Comparison of ENCODE assay signal across 8 mouse cellular contexts in genomic region chr8:119798965-119799264, GRCm38 (mm10). TPM values are rescaled to one million over a fixed set of nuclear protein-coding genes. Genes with fewer than 3 reads are reported as not detected.
A peak's percentile ranks its signal among the peaks of the same experiment; 100 is the strongest.
DNase-seq lines count a peak whose midpoint lies in the region; ATAC-seq and TF ChIP-seq lines count a peak whose summit lies in the region.

No protein-coding gene starts in this region.

- peaks cover 12% of the 10 kb centered on the region for H3K4me1 ChIP-seq in heart, embryonic 13.5 days
- peaks cover 0 to 8% of the 10 kb centered on the region in 2 experiments; a peak in 3 of 4 replicates for H3K4me1 ChIP-seq in MEL (ENCODE audit: control insufficient read depth in 1 of 2, insufficient read depth in 2 of 2, low read length in 2 of 2)
- peaks cover 6% of the 10 kb centered on the region for H3K4me1 ChIP-seq in heart, embryonic 16.5 days (ENCODE audit: control insufficient read depth, insufficient read depth, low read length)
- H3K4me1 ChIP-seq in liver, embryonic 15.5 days (replicated peaks) = peaks cover 8% of the 10 kb centered on the region

- TF ChIP-seq POLR2A in MEL (IDR thresholded peaks at IDR 0.05; ENCODE audit: control insufficient read depth in 1 of 2, insufficient read depth in 1 of 2, low read depth in 1 of 2, low read length in 2 of 2, poor library complexity in 1 of 2) = no peak

- no peak for DNase-seq in heart, adult 11 months
- no peak for DNase-seq in MEL (ENCODE audit: low read depth, low spot score)
- no peak for DNase-seq in urinary bladder, postnatal 25 days (ENCODE audit: low spot score)
- DNase-seq in retina, postnatal 1 day = no peak
- DNase-seq in thymus, postnatal 4 days = no peak

- H3K4me3 ChIP-seq in heart, embryonic 13.5 days = no peak overlapping the region
- peak overlapping the region; percentile 63 to 64 for H3K4me3 ChIP-seq in MEL (ENCODE audit: control insufficient read depth in 1 of 2, insufficient read depth in 1 of 2, low read depth in 2 of 2, low read length in 2 of 2)
- no peak overlapping the region for H3K4me3 ChIP-seq in heart, embryonic 16.5 days (ENCODE audit: low read length)
- H3K4me3 ChIP-seq in liver, embryonic 15.5 days (replicated peaks) = no peak overlapping the region

- peak overlapping the region; percentile 41; the same call in 1 of the 2 replicates for H3K9ac ChIP-seq in heart, embryonic 13.5 days
- H3K9ac ChIP-seq in MEL (ENCODE audit: control insufficient read depth, low read depth, low read length, poor library complexity, severe bottlenecking) = peak overlapping the region; percentile 21; the same call in 1 of the 2 replicates
- H3K9ac ChIP-seq in heart, embryonic 16.5 days (ENCODE audit: low read length) = no peak overlapping the region
- no peak overlapping the region for H3K9ac ChIP-seq in liver, embryonic 15.5 days

- no peak for ATAC-seq in heart, embryonic 13.5 days (ENCODE audit: extremely low read depth, insufficient number of reproducible peaks, low FRiP score, low TSS enrichment)
- ATAC-seq in heart, embryonic 16.5 days (replicated peaks; ENCODE audit: extremely low read depth, insufficient read depth, low FRiP score) = no peak
- ATAC-seq in liver, embryonic 15.5 days (ENCODE audit: insufficient read depth) = no peak

- no peak for TF ChIP-seq EP300 in MEL (IDR thresholded peaks at IDR 0.05; ENCODE audit: low read depth in 1 of 2, low read length in 2 of 2)

- H3K27me3 ChIP-seq in heart, embryonic 13.5 days (replicated peaks) = no peaks in the 10 kb centered on the region; the same call in 1 of the 2 replicates
- H3K27me3 ChIP-seq in MEL (ENCODE audit: control insufficient read depth in 1 of 2, insufficient read depth in 2 of 2, low read length in 2 of 2) = no peaks in the 10 kb centered on the region
- no peaks in the 10 kb centered on the region for H3K27me3 ChIP-seq in heart, embryonic 16.5 days (ENCODE audit: control insufficient read depth, insufficient read depth, low read length)
- no peaks in the 10 kb centered on the region for H3K27me3 ChIP-seq in liver, embryonic 15.5 days

- WGBS in heart, embryonic 13.5 days = 66% methylated on average over 2 of the region's 2 CpGs
- WGBS in heart, embryonic 16.5 days = 65% methylated on average over 2 of the region's 2 CpGs
- 34% methylated on average over 2 of the region's 2 CpGs for WGBS in liver, embryonic 15.5 days (ENCODE audit: insufficient replicate concordance)

- no peak overlapping the region for H3K27ac ChIP-seq in heart, embryonic 13.5 days (replicated peaks)
- no peak overlapping the region for H3K27ac ChIP-seq in MEL (ENCODE audit: control insufficient read depth, low read depth, low read length)
- no peak overlapping the region for H3K27ac ChIP-seq in heart, embryonic 16.5 days (ENCODE audit: low read length)
- no peak overlapping the region for H3K27ac ChIP-seq in liver, embryonic 15.5 days (replicated peaks)

- no peaks in the 10 kb centered on the region for H3K36me3 ChIP-seq in heart, embryonic 13.5 days
- no peaks in the 10 kb centered on the region for H3K36me3 ChIP-seq in MEL (ENCODE audit: control insufficient read depth in 1 of 2, insufficient read depth in 2 of 2, low read length in 2 of 2)
- H3K36me3 ChIP-seq in heart, embryonic 16.5 days (ENCODE audit: control insufficient read depth, insufficient read depth) = no peaks in the 10 kb centered on the region
- H3K36me3 ChIP-seq in liver, embryonic 15.5 days (replicated peaks) = no peaks in the 10 kb centered on the region

- no peak for TF ChIP-seq RAD21 in MEL (IDR thresholded peaks at IDR 0.05; ENCODE audit: low read depth, low read length)

- peak overlapping the region; percentile 60 for H3K4me2 ChIP-seq in heart, embryonic 13.5 days
- H3K4me2 ChIP-seq in heart, embryonic 16.5 days (ENCODE audit: low read depth, low read length) = peak overlapping the region; percentile 57
- peak overlapping the region; percentile 46 for H3K4me2 ChIP-seq in liver, embryonic 15.5 days

- no peak for TF ChIP-seq CTCF in MEL (IDR thresholded peaks at IDR 0.05 in 2 of 3, conservative IDR thresholded peaks at IDR 0.05 in 1 of 3; ENCODE audit: control insufficient read depth in 1 of 3, insufficient read depth in 1 of 3, low read depth in 2 of 3, low read length in 3 of 3, poor library complexity in 1 of 3, severe bottlenecking in 1 of 3)

- no peaks in the 10 kb centered on the region for H3K9me3 ChIP-seq in heart, embryonic 13.5 days
- no peaks in the 10 kb centered on the region for H3K9me3 ChIP-seq in MEL (replicated peaks; ENCODE audit: insufficient read depth, low read length)
- no peaks in the 10 kb centered on the region for H3K9me3 ChIP-seq in heart, embryonic 16.5 days (replicated peaks; ENCODE audit: control insufficient read depth, low read length)
- no peaks in the 10 kb centered on the region for H3K9me3 ChIP-seq in liver, embryonic 15.5 days (replicated peaks)

- no peaks in the 10 kb centered on the region for H3K79me2 ChIP-seq in MEL (ENCODE audit: control insufficient read depth, insufficient read depth, low read length, poor library complexity)

TF ChIP-seq in MEL, 35 proteins besides CTCF, POLR2A, EP300 and RAD21:
- no peak for TF ChIP-seq CHD1 (IDR thresholded peaks at IDR 0.05; ENCODE audit: low read depth, low read length)
- no peak for TF ChIP-seq POLR2AphosphoS5 (IDR thresholded peaks at IDR 0.05; ENCODE audit: borderline replicate concordance, low read depth, low read length)
- no peak for TF ChIP-seq TAL1 (IDR thresholded peaks at IDR 0.05; ENCODE audit: low read length)
- TF ChIP-seq GABPA (IDR thresholded peaks at IDR 0.05; ENCODE audit: low read depth, low read length) = no peak
- TF ChIP-seq MEF2A (IDR thresholded peaks at IDR 0.05; ENCODE audit: extremely low read depth, insufficient replicate concordance, low read depth, low read length, poor library complexity, severe bottlenecking) = no peak
- no peak for TF ChIP-seq MAX (IDR thresholded peaks at IDR 0.05; ENCODE audit: low read length)
- no peak for TF ChIP-seq CHD2 (IDR thresholded peaks at IDR 0.05; ENCODE audit: low read length)
- no peak for TF ChIP-seq RCOR1 (IDR thresholded peaks at IDR 0.05; ENCODE audit: low read depth, low read length)
- TF ChIP-seq MXI1 (IDR thresholded peaks at IDR 0.05; ENCODE audit: low read depth, low read length) = no peak
- TF ChIP-seq BHLHE40 (IDR thresholded peaks at IDR 0.05; ENCODE audit: borderline replicate concordance, low read depth, low read length) = no peak

RNA-seq across cellular contexts. Expression of gene Tldc1, which starts 20.7 kb away (rescaled TPM):
- polyA plus RNA-seq in heart, embryonic 13.5 days (2015; fragmentation: Nextera tagmentation; extraction: Ambion mirVana) = 14.3 and 14.6 TPM in 2 replicates
- total RNA-seq in MEL (2012; rRNA removed) = 13.4 and 16.4 TPM in 2 replicates
- polyA plus RNA-seq in MEL (2012; ENCODE audit: insufficient read depth in 1 of 2, insufficient read length in 2 of 2, low read depth in 1 of 2, low replicate concordance in 2 of 2, missing spikeins in 1 of 2) = 10 to 100 TPM in 1 of 2 experiments, not detected in 1; 16.1 TPM
- polyA plus RNA-seq in heart, embryonic 16.5 days (2015; fragmentation: Nextera tagmentation; extraction: Ambion mirVana) = 12.5 and 15.0 TPM in 2 replicates
- polyA plus RNA-seq in liver, embryonic 15.5 days (2015; fragmentation: Nextera tagmentation; extraction: Ambion mirVana) = 4.1 and 4.6 TPM in 2 replicates

RNA-seq across cellular contexts. Expression of gene Cotl1, which starts 41.4 kb away (rescaled TPM):
- 40.2 and 51.4 TPM in 2 replicates for polyA plus RNA-seq in heart, embryonic 13.5 days (2015; fragmentation: Nextera tagmentation; extraction: Ambion mirVana)
- 60.5 and 70.3 TPM in 2 replicates for total RNA-seq in MEL (2012; rRNA removed)
- 100 to 1,000 TPM in 1 of 2 experiments, not detected in 1; 114 TPM for polyA plus RNA-seq in MEL (2012; ENCODE audit: insufficient read depth in 1 of 2, insufficient read length in 2 of 2, low read depth in 1 of 2, low replicate concordance in 2 of 2, missing spikeins in 1 of 2)
- polyA plus RNA-seq in heart, embryonic 16.5 days (2015; fragmentation: Nextera tagmentation; extraction: Ambion mirVana) = 34.3 and 56.1 TPM in 2 replicates
- 31.9 and 33.3 TPM in 2 replicates for polyA plus RNA-seq in liver, embryonic 15.5 days (2015; fragmentation: Nextera tagmentation; extraction: Ambion mirVana)

Comparison
In these comparisons a context has a peak if more than half of its experiments do, and no peak if none do; other contexts are left out.
1. H3K9ac ChIP-seq: peak in heart, embryonic 13.5 days (single experiment) and MEL (single experiment); none in heart, embryonic 16.5 days (single experiment) and liver, embryonic 15.5 days (single experiment).
2. H3K4me3 ChIP-seq: peak in MEL (2 of 2); none in heart, embryonic 13.5 days (single experiment), heart, embryonic 16.5 days (single experiment) and liver, embryonic 15.5 days (single experiment).
3. Peak in every context shown above with its lines, with median percentiles within 50 percentile points of each other: H3K4me2 ChIP-seq.